Mouse (Mus musculus): ENCODE measurements around the gene Ciz1. TPM values are rescaled to one million over a fixed set of nuclear protein-coding genes. Genes with fewer than 3 reads are reported as not detected.

Ciz1 gene
- polyA plus RNA-seq, 1 experiment = 34.3 TPM

GRCm38 (mm10) chr2:32335888-32336287, 16.2 kb upstream of the Ciz1 start:
- H3K9ac ChIP-seq (ENCODE audit: low read depth, poor library complexity, severe bottlenecking) = no peak overlapping the region
- no peaks in the 10 kb centered on the region for H3K27me3 ChIP-seq (ENCODE audit: control insufficient read depth, insufficient read depth, low read length, poor library complexity, severe bottlenecking)
- no peaks in the 10 kb centered on the region for H3K4me1 ChIP-seq (ENCODE audit: control insufficient read depth, insufficient read depth, low read length)
- no peaks in the 10 kb centered on the region for H3K36me3 ChIP-seq (ENCODE audit: control insufficient read depth, insufficient read depth, low read length, poor library complexity, severe bottlenecking)
- TF ChIP-seq POLR2A (IDR thresholded peaks at IDR 0.05; ENCODE audit: insufficient read depth, low read length) (no peak), CTCF (IDR thresholded peaks at IDR 0.05; ENCODE audit: low read depth, low read length) (no peak), EP300 (IDR thresholded peaks at IDR 0.05; ENCODE audit: insufficient read depth, low read depth, low read length) (no peak)
- H3K27ac ChIP-seq (ENCODE audit: insufficient read depth, low read length) = no peak overlapping the region
- H3K9me3 ChIP-seq (replicated peaks; ENCODE audit: control insufficient read depth, insufficient read depth, low read length, poor library complexity, severe bottlenecking) = no peaks in the 10 kb centered on the region
- no peak overlapping the region for H3K4me3 ChIP-seq (ENCODE audit: low read depth, low read length)

DNA sequence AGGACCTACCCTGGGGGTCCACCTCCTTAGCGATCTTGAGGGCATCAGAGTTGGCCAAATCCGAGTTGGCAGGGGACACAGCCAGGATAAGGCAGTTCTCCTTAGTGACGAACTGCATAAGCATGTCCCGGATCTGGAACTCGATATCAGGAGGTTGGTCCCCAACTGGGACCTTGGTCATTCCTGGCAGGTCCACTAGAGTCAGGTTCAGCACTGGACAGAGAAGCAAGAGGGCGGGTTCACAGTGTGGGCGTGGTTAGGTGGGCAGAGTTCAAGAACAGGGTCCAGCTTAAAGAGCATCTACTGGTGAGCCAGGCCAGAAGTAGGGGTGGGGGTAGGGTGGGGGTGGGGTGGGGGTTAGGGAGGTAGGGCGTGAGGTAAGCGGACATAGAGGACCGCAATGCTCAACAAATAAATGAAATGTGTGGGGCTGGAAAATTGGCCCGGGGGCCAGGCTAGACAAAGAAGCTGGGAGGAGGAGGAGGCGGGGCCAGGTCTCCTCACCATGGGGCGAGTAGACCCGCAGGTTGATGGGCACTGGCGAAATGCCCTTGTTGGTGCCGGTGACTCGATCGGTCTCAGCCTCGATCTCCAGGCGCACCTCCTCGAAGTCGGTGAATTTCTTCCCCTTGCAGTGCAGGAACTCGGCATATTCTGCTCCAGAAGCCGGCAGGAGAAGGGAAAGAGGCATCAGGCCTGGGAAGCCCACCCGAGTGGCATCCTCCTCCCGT, 12.1 kb upstream of the Ciz1 start:
- H3K4me1 ChIP-seq (ENCODE audit: control insufficient read depth, insufficient read depth, low read length) = no peaks in the 10 kb centered on the region
- no peaks in the 10 kb centered on the region for H3K27me3 ChIP-seq (ENCODE audit: control insufficient read depth, insufficient read depth, low read length, poor library complexity, severe bottlenecking)
- H3K4me3 ChIP-seq (ENCODE audit: low read depth, low read length) = no peak overlapping the region
- H3K9ac ChIP-seq (ENCODE audit: low read depth, poor library complexity, severe bottlenecking) = no peak overlapping the region
- no peak for TF ChIP-seq CTCF (IDR thresholded peaks at IDR 0.05; ENCODE audit: low read depth, low read length)
- TF ChIP-seq EP300 (IDR thresholded peaks at IDR 0.05; ENCODE audit: insufficient read depth, low read depth, low read length) = no peak
- TF ChIP-seq POLR2A (IDR thresholded peaks at IDR 0.05; ENCODE audit: insufficient read depth, low read length) = no peak
- no peaks in the 10 kb centered on the region for H3K36me3 ChIP-seq (ENCODE audit: control insufficient read depth, insufficient read depth, low read length, poor library complexity, severe bottlenecking)
- H3K27ac ChIP-seq (ENCODE audit: insufficient read depth, low read length) = no peak overlapping the region
- no peaks in the 10 kb centered on the region for H3K9me3 ChIP-seq (replicated peaks; ENCODE audit: control insufficient read depth, insufficient read depth, low read length, poor library complexity, severe bottlenecking)

- H3K27me3 ChIP-seq (ENCODE audit: control insufficient read depth, insufficient read depth, low read length, poor library complexity, severe bottlenecking) = no peaks in the 10 kb centered on the region
- H3K36me3 ChIP-seq (ENCODE audit: control insufficient read depth, insufficient read depth, low read length, poor library complexity, severe bottlenecking) = no peaks in the 10 kb centered on the region
- no peaks in the 10 kb centered on the region for H3K9me3 ChIP-seq (replicated peaks; ENCODE audit: control insufficient read depth, insufficient read depth, low read length, poor library complexity, severe bottlenecking)
- H3K4me1 ChIP-seq (ENCODE audit: control insufficient read depth, insufficient read depth, low read length) = no peaks in the 10 kb centered on the region
- TF ChIP-seq POLR2A (IDR thresholded peaks at IDR 0.05; ENCODE audit: insufficient read depth, low read length) = no peak
- TF ChIP-seq CTCF (IDR thresholded peaks at IDR 0.05; ENCODE audit: low read depth, low read length) = no peak
- TF ChIP-seq EP300 (IDR thresholded peaks at IDR 0.05; ENCODE audit: insufficient read depth, low read depth, low read length) = no peak
- H3K4me3 ChIP-seq (ENCODE audit: low read depth, low read length) = no peak overlapping the region
- H3K9ac ChIP-seq (ENCODE audit: low read depth, poor library complexity, severe bottlenecking) = no peak overlapping the region
- no peak overlapping the region for H3K27ac ChIP-seq (ENCODE audit: insufficient read depth, low read length)
These were observed 11.1 kb upstream of the Ciz1 start for GRCm38 (mm10) chr2:32340836-32341633.

DNA sequence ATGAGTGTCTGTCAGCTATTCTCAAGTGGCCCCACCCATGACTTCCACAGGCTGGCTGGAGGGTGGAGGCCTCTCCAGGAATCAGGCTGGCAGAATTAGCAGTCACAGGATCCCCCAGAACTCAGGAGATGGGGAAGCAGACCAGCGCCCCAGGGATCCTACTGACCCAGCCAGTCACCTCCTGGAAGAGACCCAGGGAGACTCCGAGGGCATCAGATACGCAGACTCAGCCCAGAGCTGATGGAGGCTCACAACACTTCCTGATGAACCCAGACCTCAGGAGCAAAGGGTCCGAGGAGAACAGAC, 10.5 kb upstream of the Ciz1 start:
- Histone ChIP-seq H3K9ac (ENCODE audit: low read depth, poor library complexity, severe bottlenecking) (no peak overlapping the region), H3K27me3 (ENCODE audit: control insufficient read depth, insufficient read depth, low read length, poor library complexity, severe bottlenecking) (no peaks in the 10 kb centered on the region), H3K4me1 (ENCODE audit: control insufficient read depth, insufficient read depth, low read length) (no peaks in the 10 kb centered on the region), H3K4me3 (ENCODE audit: low read depth, low read length) (no peak overlapping the region), H3K9me3 (replicated peaks; ENCODE audit: control insufficient read depth, insufficient read depth, low read length, poor library complexity, severe bottlenecking) (no peaks in the 10 kb centered on the region), H3K36me3 (ENCODE audit: control insufficient read depth, insufficient read depth, low read length, poor library complexity, severe bottlenecking) (no peaks in the 10 kb centered on the region), H3K27ac (ENCODE audit: insufficient read depth, low read length) (no peak overlapping the region)
- TF ChIP-seq CTCF (IDR thresholded peaks at IDR 0.05; ENCODE audit: low read depth, low read length) (no peak), POLR2A (IDR thresholded peaks at IDR 0.05; ENCODE audit: insufficient read depth, low read length) (no peak), EP300 (IDR thresholded peaks at IDR 0.05; ENCODE audit: insufficient read depth, low read depth, low read length) (no peak)

- no peaks in the 10 kb centered on the region for H3K27me3 ChIP-seq (ENCODE audit: control insufficient read depth, insufficient read depth, low read length, poor library complexity, severe bottlenecking)
- H3K27ac ChIP-seq (ENCODE audit: insufficient read depth, low read length) = no peak overlapping the region
- H3K4me3 ChIP-seq (ENCODE audit: low read depth, low read length) = no peak overlapping the region
- H3K36me3 ChIP-seq (ENCODE audit: control insufficient read depth, insufficient read depth, low read length, poor library complexity, severe bottlenecking) = no peaks in the 10 kb centered on the region
- H3K4me1 ChIP-seq (ENCODE audit: control insufficient read depth, insufficient read depth, low read length) = no peaks in the 10 kb centered on the region
- no peaks in the 10 kb centered on the region for H3K9me3 ChIP-seq (replicated peaks; ENCODE audit: control insufficient read depth, insufficient read depth, low read length, poor library complexity, severe bottlenecking)
- H3K9ac ChIP-seq (ENCODE audit: low read depth, poor library complexity, severe bottlenecking) = no peak overlapping the region
- TF ChIP-seq CTCF (IDR thresholded peaks at IDR 0.05; ENCODE audit: low read depth, low read length) = no peak
These were observed 10.1 kb upstream of the Ciz1 start for GRCm38 (mm10) chr2:32342039-32342438.
